Mouse (Mus musculus): ENCODE measurements at regions not wholly inside any gene's neighbourhood (a gene's known extent, or its start where the extent isn't known, plus 50 kb on each side); places are given as distances from the start of the nearest gene placed in this dataset.
A peak's percentile ranks its signal among the peaks of the same experiment; 100 is the strongest.
"Not testable (repeated sequence)": the region's sequence is repeated elsewhere in the genome, so short reads cannot be mapped to it uniquely, and the experiment has no call there.

DNA sequence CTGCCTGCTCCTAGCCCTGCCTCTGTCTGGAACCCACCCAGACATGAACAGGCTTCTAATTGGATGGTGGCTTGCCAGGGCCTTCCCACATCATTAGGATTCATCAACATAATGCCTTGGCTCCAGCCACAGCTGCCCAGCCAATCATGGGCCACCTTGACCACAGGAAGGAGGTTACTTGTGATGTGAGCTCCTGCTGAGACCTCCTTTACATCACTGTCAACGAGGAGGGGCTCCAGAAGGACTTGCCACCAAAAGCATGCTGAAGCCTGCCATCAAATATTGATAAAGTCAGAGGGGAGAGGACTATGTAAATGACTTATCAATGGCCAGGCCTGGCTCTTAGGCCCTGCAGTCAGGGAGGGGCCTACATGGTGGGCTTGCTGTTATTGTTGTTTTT, 175.6 kb downstream of the Map1s start:
- H3K4me3 ChIP-seq (ENCODE audit: low read length); ATAC-seq; H3K4me2 ChIP-seq (ENCODE audit: low read depth, low read length); H3K27me3 ChIP-seq (replicated peaks; ENCODE audit: control insufficient read depth, insufficient read depth, low read length); H3K27ac ChIP-seq (ENCODE audit: low read length); H3K36me3 ChIP-seq (ENCODE audit: control insufficient read depth, insufficient read depth, low read length); H3K9ac ChIP-seq (ENCODE audit: low read depth, low read length); H3K9me3 ChIP-seq (ENCODE audit: control insufficient read depth, low read length); H3K4me1 ChIP-seq (ENCODE audit: control insufficient read depth, insufficient read depth, low read length): not testable (repeated sequence)
- WGBS, result 0% methylated on average over 1 of the region's 1 CpGs

GRCm38 (mm10) chr8:71127131-71127530, 145.4 kb upstream of the Myo9b start:
- not testable (repeated sequence) for ATAC-seq; H3K4me3 ChIP-seq (ENCODE audit: low read length); H3K4me2 ChIP-seq (ENCODE audit: low read depth, low read length); H3K9ac ChIP-seq (ENCODE audit: low read depth, low read length); H3K9me3 ChIP-seq (ENCODE audit: control insufficient read depth, low read length); H3K4me1 ChIP-seq (ENCODE audit: control insufficient read depth, insufficient read depth, low read length); H3K36me3 ChIP-seq (ENCODE audit: control insufficient read depth, insufficient read depth, low read length); H3K27me3 ChIP-seq (replicated peaks; ENCODE audit: control insufficient read depth, insufficient read depth, low read length); H3K27ac ChIP-seq (ENCODE audit: low read length)
- 32% methylated on average over 1 of the region's 2 CpGs for WGBS

- ATAC-seq, result peak; percentile 21; the same call in 1 of the 2 replicates
- Histone ChIP-seq H3K9me3 (ENCODE audit: control insufficient read depth, low read length) (no peaks in the 10 kb centered on the region), H3K4me2 (ENCODE audit: low read depth, low read length) (no peak overlapping the region), H3K36me3 (ENCODE audit: control insufficient read depth, insufficient read depth, low read length) (no peaks in the 10 kb centered on the region), H3K9ac (ENCODE audit: low read depth, low read length) (no peak overlapping the region), H3K27me3 (replicated peaks; ENCODE audit: control insufficient read depth, insufficient read depth, low read length) (no peaks in the 10 kb centered on the region), H3K27ac (ENCODE audit: low read length) (no peak overlapping the region), H3K4me3 (ENCODE audit: low read length) (no peak overlapping the region), H3K4me1 (ENCODE audit: control insufficient read depth, insufficient read depth, low read length) (no peaks in the 10 kb centered on the region)
- WGBS, result 63% methylated on average over 4 of the region's 4 CpGs
These were observed 141.9 kb upstream of the Myo9b start for GRCm38 (mm10) chr8:71130411-71131261.

DNA sequence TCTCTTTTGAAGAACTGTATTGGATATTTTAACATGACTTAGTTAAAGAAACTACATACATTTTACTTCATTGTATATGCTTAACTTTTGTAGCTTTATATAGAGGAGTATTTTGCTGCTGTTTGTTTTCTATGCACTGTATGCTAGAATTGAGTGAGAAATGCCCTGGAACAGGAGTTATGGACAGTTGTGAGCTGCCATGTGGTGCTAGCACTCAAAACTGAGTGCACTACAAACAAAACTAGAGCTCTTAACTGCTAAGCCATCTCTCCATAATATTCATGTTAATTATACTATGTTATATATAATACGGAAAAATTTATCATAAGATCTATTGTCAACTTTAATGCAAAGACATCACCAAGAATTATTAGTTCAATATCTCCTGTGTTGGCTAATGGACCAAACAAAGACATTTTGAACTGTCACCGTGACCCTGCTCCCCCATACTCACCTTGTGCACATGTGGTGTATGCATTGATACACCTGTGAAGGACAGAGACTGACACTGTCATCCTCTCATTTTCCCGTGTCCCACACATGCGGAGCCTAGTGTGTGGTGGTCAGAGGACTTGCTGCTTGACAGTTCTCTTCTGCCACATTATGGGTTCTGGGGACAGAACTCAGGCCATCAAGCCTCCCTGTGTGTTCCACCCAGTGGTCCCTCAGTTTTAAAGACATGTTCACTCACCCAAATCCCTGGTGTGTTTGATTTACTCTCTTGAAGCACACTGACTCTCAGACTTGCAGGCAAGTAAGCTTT, 141.0 kb upstream of the Myo9b start:
- Histone ChIP-seq H3K4me2 (ENCODE audit: low read depth, low read length) (no peak overlapping the region), H3K4me3 (ENCODE audit: low read length) (no peak overlapping the region), H3K4me1 (ENCODE audit: control insufficient read depth, insufficient read depth, low read length) (no peaks in the 10 kb centered on the region), H3K9ac (ENCODE audit: low read depth, low read length) (no peak overlapping the region), H3K27ac (ENCODE audit: low read length) (no peak overlapping the region), H3K9me3 (ENCODE audit: control insufficient read depth, low read length) (no peaks in the 10 kb centered on the region), H3K27me3 (replicated peaks; ENCODE audit: control insufficient read depth, insufficient read depth, low read length) (no peaks in the 10 kb centered on the region), H3K36me3 (ENCODE audit: control insufficient read depth, insufficient read depth, low read length) (no peaks in the 10 kb centered on the region)
- WGBS, result 92% methylated on average over 4 of the region's 4 CpGs
- ATAC-seq, result no peak

DNA sequence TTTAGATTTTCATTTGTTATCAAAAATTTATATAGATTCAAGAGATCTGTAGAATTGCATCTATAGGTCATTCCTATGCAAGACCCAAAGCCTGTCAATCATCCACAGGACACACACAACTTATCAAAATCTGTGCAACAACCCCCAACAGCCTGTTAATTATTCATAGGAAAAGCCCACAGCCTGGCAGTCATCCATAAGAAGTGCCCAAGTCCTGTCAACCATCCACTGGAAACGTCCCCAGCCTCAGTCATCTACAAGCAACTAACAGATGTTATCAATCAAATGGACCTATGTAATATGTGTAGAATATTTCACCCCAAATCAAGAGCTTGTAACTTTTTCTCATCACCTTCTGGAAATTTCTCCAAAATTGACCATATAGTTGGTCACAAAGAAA, 139.6 kb upstream of the Myo9b start:
- not testable (repeated sequence) for H3K27ac ChIP-seq (ENCODE audit: low read length); H3K4me3 ChIP-seq (ENCODE audit: low read length); H3K36me3 ChIP-seq (ENCODE audit: control insufficient read depth, insufficient read depth, low read length); H3K4me2 ChIP-seq (ENCODE audit: low read depth, low read length); H3K9ac ChIP-seq (ENCODE audit: low read depth, low read length); H3K27me3 ChIP-seq (replicated peaks; ENCODE audit: control insufficient read depth, insufficient read depth, low read length); H3K9me3 ChIP-seq (ENCODE audit: control insufficient read depth, low read length); ATAC-seq; H3K4me1 ChIP-seq (ENCODE audit: control insufficient read depth, insufficient read depth, low read length)
- WGBS, result 46% methylated on average over 1 of the region's 1 CpGs

- not testable (repeated sequence) for H3K9me3 ChIP-seq (ENCODE audit: control insufficient read depth, low read length); H3K9ac ChIP-seq (ENCODE audit: low read depth, low read length); H3K4me3 ChIP-seq (ENCODE audit: low read length); H3K27me3 ChIP-seq (replicated peaks; ENCODE audit: control insufficient read depth, insufficient read depth, low read length); H3K4me2 ChIP-seq (ENCODE audit: low read depth, low read length); ATAC-seq; H3K27ac ChIP-seq (ENCODE audit: low read length); H3K4me1 ChIP-seq (ENCODE audit: control insufficient read depth, insufficient read depth, low read length); H3K36me3 ChIP-seq (ENCODE audit: control insufficient read depth, insufficient read depth, low read length)
- 100% methylated on average over 1 of the region's 3 CpGs for WGBS
These were observed 135.4 kb upstream of the Myo9b start for GRCm38 (mm10) chr8:71137131-71137530.

- not testable (repeated sequence) for H3K4me1 ChIP-seq (ENCODE audit: control insufficient read depth, insufficient read depth, low read length); H3K27ac ChIP-seq (ENCODE audit: low read length); H3K9ac ChIP-seq (ENCODE audit: low read depth, low read length); H3K36me3 ChIP-seq (ENCODE audit: control insufficient read depth, insufficient read depth, low read length); ATAC-seq; H3K4me2 ChIP-seq (ENCODE audit: low read depth, low read length); H3K4me3 ChIP-seq (ENCODE audit: low read length); H3K9me3 ChIP-seq (ENCODE audit: control insufficient read depth, low read length); H3K27me3 ChIP-seq (replicated peaks; ENCODE audit: control insufficient read depth, insufficient read depth, low read length)
- 69% methylated on average over 3 of the region's 3 CpGs for WGBS
These were observed 130.0 kb upstream of the Myo9b start for GRCm38 (mm10) chr8:71142373-71142973.

- not testable (repeated sequence) for H3K27me3 ChIP-seq (replicated peaks; ENCODE audit: control insufficient read depth, insufficient read depth, low read length); H3K4me2 ChIP-seq (ENCODE audit: low read depth, low read length); H3K36me3 ChIP-seq (ENCODE audit: control insufficient read depth, insufficient read depth, low read length); H3K4me3 ChIP-seq (ENCODE audit: low read length); H3K9ac ChIP-seq (ENCODE audit: low read depth, low read length); ATAC-seq; H3K4me1 ChIP-seq (ENCODE audit: control insufficient read depth, insufficient read depth, low read length); H3K27ac ChIP-seq (ENCODE audit: low read length); H3K9me3 ChIP-seq (ENCODE audit: control insufficient read depth, low read length)
- WGBS, result 69% methylated on average over 3 of the region's 3 CpGs
These were observed 100.9 kb upstream of the Myo9b start for GRCm38 (mm10) chr8:71171478-71172210.

DNA sequence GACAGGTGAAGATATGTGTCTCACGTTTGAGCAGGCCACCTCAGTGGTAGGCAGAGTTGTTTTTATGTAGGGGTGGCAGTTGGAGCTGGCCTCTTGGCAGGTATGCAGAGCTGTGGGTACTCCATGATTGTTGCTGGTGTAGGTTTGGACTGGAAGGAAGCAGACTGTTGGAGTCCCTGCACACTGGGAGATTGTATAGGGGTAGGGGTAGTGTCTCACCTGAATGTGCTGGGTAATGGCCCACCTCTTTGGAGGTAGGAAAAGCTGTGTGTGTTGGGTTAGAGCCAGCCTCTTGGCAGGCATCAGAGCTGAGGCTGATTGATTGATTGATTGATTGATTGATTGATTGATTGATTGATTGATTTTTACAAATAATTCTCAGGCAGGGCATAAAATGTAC, 79.6 kb upstream of the Myo9b start:
- not testable (repeated sequence) for H3K4me3 ChIP-seq (ENCODE audit: low read length); H3K4me2 ChIP-seq (ENCODE audit: low read depth, low read length); H3K4me1 ChIP-seq (ENCODE audit: control insufficient read depth, insufficient read depth, low read length); H3K9ac ChIP-seq (ENCODE audit: low read depth, low read length); H3K27ac ChIP-seq (ENCODE audit: low read length); H3K27me3 ChIP-seq (replicated peaks; ENCODE audit: control insufficient read depth, insufficient read depth, low read length); H3K36me3 ChIP-seq (ENCODE audit: control insufficient read depth, insufficient read depth, low read length); ATAC-seq; H3K9me3 ChIP-seq (ENCODE audit: control insufficient read depth, low read length)
- 55% methylated on average over 1 of the region's 1 CpGs for WGBS
